Mouse (Mus musculus) heart, adult 2 months (tissue): ENCODE measurements around the gene Pxdc1. TPM values are rescaled to one million over a fixed set of nuclear protein-coding genes. Genes with fewer than 3 reads are reported as not detected.

ENCODE experiments used
- DNase-seq, 2 experiments: peaks; one replicate each; pipeline ENCODE4 v3.0.0; 2021
- H3K27ac ChIP-seq: fragments of 200-600 bp; 2 replicates; pipeline ENCODE4 v1.8.1; 2022
- H3K27me3 ChIP-seq: fragments of 200-500 bp; 2 replicates; pipeline ENCODE4 v1.6.1; 2012; ENCODE audit warnings: mild to moderate bottlenecking, low read length, inconsistent platforms, mixed read lengths; ENCODE audit not compliant: control insufficient read depth, insufficient read depth
- H3K36me3 ChIP-seq: fragments of 200-500 bp; 2 replicates; pipeline ENCODE4 v1.6.1; 2012; ENCODE audit warnings: low read length, inconsistent platforms; ENCODE audit not compliant: control insufficient read depth, insufficient read depth
- H3K4me1 ChIP-seq: fragments of 200-500 bp; 2 replicates; pipeline ENCODE4 v1.6.1; 2011; ENCODE audit warnings: low read length; ENCODE audit not compliant: control insufficient read depth, insufficient read depth
- H3K4me3 ChIP-seq: fragments of 200-600 bp; 2 replicates; pipeline ENCODE4 v1.8.1; 2022
- H3K79me2 ChIP-seq: fragments of 200-500 bp; replicated peaks from 2 replicates; pipeline ENCODE4 v1.6.1; 2012; ENCODE audit warnings: mild to moderate bottlenecking, inconsistent platforms, low read length, moderate library complexity, mixed read lengths; ENCODE audit not compliant: control insufficient read depth, insufficient read depth
- H3K9ac ChIP-seq: fragments of 200-500 bp; 2 replicates; pipeline ENCODE4 v1.6.1; 2012; ENCODE audit warnings: low read depth, mild to moderate bottlenecking, control low read depth, inconsistent platforms, low read length, mixed read lengths
- CTCF ChIP-seq: fragments of 200-600 bp; IDR thresholded peaks from 2 replicates; pipeline ENCODE4 v1.8.1; 2022; ENCODE audit warnings: antibody characterized with exemption, mild to moderate bottlenecking, moderate library complexity
- EP300 ChIP-seq: fragments of 200-500 bp; IDR thresholded peaks from 2 replicates; pipeline ENCODE4 v1.6.1; 2011; ENCODE audit warnings: low read depth, low read length, control low read depth; ENCODE audit not compliant: insufficient read depth
- POLR2A ChIP-seq: fragments of 200-500 bp; IDR thresholded peaks from 2 replicates; pipeline ENCODE4 v1.6.1; 2011; ENCODE audit warnings: mild to moderate bottlenecking, low read depth, low read length, control low read depth; ENCODE audit not compliant: insufficient read depth
- WGBS: fragments of 180-500 bp; shearing (Covaris S2); methylation state at CpG from one replicate; pipeline ENCODE4 v1.1.7; 2018; 5-methylcytosine and 5-hydroxymethylcytosine counted together
- intact Hi-C: fragments of 180-260 bp; cut with DNase I; formaldehyde crosslinking; loops from one replicate; pipeline ENCODE4 v1.15.1; 2025
- polyA plus RNA-seq: library from polyadenylated mRNA; depleted of rRNA; stranded (reverse); fragments of >200 nt; gene quantifications from 2 replicates; pipeline ENCODE4 v1.2.3, GENCODE M21; 2012
- total RNA-seq, 2 experiments: library from RNA; stranded (reverse); gene quantifications; 2 replicates each; pipeline ENCODE4 v1.2.3; 2021

Pxdc1 gene
- total and polyA plus RNA-seq, 3 experiments = 12.8 to 15.4 (median 12.9) TPM

DNA sequence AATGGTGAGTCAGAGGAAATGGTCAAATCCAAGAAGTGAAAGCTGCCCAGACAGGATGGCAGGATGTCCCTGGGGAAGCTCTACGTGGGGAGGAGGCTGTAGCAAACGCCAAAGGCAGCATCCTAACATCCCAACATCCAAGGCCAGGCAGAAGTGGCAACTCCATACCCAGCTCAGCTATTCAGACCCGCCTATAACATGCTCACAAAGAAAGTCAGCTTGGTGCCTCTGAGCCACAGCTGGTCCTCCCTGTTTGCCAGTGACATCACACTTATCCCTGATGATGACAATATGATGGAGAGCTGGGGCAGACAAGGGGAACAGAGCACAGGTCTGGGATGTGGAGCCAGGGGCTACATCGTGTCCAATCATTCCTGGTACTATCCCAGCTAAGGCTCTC is 5.5 kb downstream of the Pxdc1 start:
- intact Hi-C loops = no loop called here

DNA sequence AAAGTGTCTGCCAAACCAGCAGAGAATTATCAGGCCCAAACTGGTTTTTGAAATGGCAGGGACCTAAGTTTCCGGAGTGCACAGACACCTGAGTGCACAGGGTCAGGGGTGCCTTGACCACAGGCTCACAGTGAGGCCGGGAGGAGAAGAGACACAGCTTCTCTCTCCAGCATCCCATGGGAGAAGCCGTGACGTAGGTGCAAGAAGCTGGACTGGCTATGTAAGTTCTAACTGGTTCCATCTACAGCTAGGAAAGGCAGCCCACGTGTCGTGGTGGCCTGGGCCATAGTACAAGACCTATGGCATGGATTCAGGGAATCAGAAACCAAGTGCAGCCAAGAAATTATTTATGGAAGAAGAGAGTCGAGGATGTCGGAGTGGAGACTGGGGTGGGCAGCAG is 6.1 kb downstream of the Pxdc1 start:
- DNase-seq = peak in 1 of 2 experiments; percentile 26
- no peaks in the 10 kb centered on the region for H3K27me3 ChIP-seq
- H3K4me1 ChIP-seq = peaks cover 28% of the 10 kb centered on the region
- intact Hi-C loops = no loop called here
- 36% methylated on average over 8 of the region's 8 CpGs for WGBS
- H3K79me2 ChIP-seq = no peaks in the 10 kb centered on the region; the same call in 1 of the 2 replicates
- TF ChIP-seq CTCF (no peak), EP300 (no peak), POLR2A (no peak)
- peaks cover 5% of the 10 kb centered on the region; the same call in 1 of the 2 replicates for H3K36me3 ChIP-seq
- no peak overlapping the region for H3K9ac ChIP-seq
- peak overlapping the region; percentile 23; the same call in 1 of the 2 replicates for H3K27ac ChIP-seq
- H3K4me3 ChIP-seq = no peak overlapping the region

More for the DNA sequence above, 5.5 kb downstream of the Pxdc1 start:
- no peak for TF ChIP-seq CTCF
- TF ChIP-seq POLR2A = no peak
- 0 out of 2 replicates have a peak, but pooled peaks have one; percentile 10 for TF ChIP-seq EP300
- Histone ChIP-seq H3K27ac (no peak overlapping the region), H3K4me1 (peaks cover 28% of the 10 kb centered on the region), H3K36me3 (peaks cover 5% of the 10 kb centered on the region; the same call in 1 of the 2 replicates), H3K9ac (no peak overlapping the region), H3K27me3 (no peaks in the 10 kb centered on the region), H3K4me3 (no peak overlapping the region), H3K79me2 (no peaks in the 10 kb centered on the region)
- no peak for DNase-seq
- WGBS = 28% methylated on average over 4 of the region's 4 CpGs

DNA sequence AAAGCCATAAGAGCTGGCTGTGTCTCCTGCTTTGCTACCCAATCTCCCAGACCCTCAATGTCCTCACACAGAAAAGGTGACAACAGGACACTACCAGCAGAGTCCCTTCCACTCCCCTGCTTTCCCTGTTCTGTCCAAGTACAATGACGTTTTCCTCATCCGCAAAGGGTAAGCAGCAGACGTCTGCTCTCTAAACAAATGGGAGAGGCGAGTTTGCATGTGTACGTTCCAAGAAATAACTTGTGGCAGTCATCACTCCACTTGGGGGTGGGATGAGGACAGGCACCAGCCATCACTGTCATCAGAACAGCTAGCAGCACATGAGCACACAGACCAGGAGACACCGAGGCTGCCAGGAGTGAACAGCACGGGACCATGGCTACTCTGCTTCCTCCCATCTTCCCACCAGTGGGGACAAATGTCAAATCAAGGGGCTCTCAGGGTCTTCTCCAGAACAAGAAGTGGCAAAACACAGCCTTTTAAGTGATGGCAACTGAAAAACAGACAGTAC is 7.0 kb downstream of the Pxdc1 start:
- Histone ChIP-seq H3K4me3 (no peak overlapping the region), H3K27me3 (no peaks in the 10 kb centered on the region), H3K27ac (no peak overlapping the region), H3K79me2 (no peaks in the 10 kb centered on the region; the same call in 1 of the 2 replicates), H3K36me3 (peaks cover 5% of the 10 kb centered on the region; the same call in 1 of the 2 replicates), H3K9ac (no peak overlapping the region), H3K4me1 (peaks cover 28% of the 10 kb centered on the region)
- no peak for DNase-seq
- intact Hi-C loops = no loop called here
- TF ChIP-seq POLR2A = no peak
- no peak for TF ChIP-seq EP300
- no peak for TF ChIP-seq CTCF
- 41% methylated on average over 7 of the region's 7 CpGs for WGBS

DNA sequence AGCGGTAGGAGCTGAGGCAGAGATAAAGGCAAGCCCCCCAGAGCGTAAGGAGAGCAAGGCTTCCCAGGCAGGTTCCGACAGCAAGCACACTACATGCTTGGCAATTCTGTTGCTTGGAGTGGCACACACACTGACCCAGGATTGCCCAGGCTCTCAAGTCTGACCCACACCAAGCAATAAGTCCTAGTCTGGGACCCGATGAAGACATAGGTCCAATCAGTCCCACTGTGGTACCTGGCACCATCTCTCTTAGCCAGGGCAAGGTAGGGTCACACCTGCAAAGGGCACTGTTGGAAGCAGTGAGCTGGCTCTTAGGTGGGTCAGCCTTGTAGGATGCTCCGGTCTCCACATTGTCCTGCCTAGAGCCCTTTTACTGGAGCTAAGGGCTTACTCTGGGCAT is 7.8 kb downstream of the Pxdc1 start:
- intact Hi-C loops = no loop called here
- Histone ChIP-seq H3K4me3 (no peak overlapping the region), H3K27ac (no peak overlapping the region), H3K4me1 (peaks cover 28% of the 10 kb centered on the region), H3K36me3 (peaks cover 5% of the 10 kb centered on the region; the same call in 1 of the 2 replicates), H3K9ac (no peak overlapping the region), H3K27me3 (no peaks in the 10 kb centered on the region), H3K79me2 (no peaks in the 10 kb centered on the region; the same call in 1 of the 2 replicates)
- no peak for TF ChIP-seq EP300
- TF ChIP-seq CTCF = no peak
- TF ChIP-seq POLR2A = no peak
- no peak for DNase-seq
- WGBS = 94% methylated on average over 5 of the region's 5 CpGs

DNA sequence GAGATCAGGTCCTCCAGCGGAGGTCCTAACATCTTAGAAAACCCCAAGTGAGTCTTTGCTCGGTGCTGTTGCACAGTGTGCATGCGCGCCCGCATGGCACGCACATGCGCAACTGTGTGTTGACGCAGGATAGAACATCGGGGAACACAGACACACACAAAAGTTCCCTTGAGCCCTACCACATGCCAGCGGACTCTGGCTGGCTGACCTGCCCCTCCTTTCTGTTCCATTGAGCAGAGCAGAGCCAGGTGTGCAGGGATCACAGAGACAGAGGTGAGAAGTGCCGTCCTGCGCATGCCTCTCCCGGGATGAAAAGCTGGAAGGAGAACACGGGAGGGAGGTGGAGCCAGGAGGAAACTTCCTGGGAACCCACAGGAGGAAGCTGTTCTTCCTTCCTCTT is 8.9 kb downstream of the Pxdc1 start:
- intact Hi-C loops = no loop called here

DNA sequence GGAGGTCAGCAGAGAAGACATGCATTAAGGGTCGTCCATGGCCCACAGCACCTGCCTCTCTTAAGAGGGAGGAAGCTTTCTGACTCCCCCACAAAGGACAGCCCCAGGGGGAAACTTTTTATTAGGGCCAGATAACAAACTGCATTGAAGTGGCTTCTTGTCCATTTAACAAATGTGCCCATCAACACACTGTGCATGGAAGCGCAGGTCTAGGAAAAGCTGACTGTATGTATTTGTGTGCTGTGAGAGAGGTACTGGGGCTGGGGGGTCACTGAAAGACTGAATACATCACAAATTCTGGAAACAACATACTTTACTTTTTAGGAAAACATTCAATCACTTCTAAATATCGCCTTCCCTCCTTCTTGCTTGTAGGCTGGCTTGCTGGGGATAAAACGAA is 9.4 kb downstream of the Pxdc1 start:
- intact Hi-C loops = loop anchor here (1.0 to 2.0 kb wide), 3 partner anchors 150 to 329 kb away; no protein-coding TSS in a partner anchor
- Histone ChIP-seq H3K27ac (no peak overlapping the region), H3K4me3 (no peak overlapping the region), H3K79me2 (no peaks in the 10 kb centered on the region; the same call in 1 of the 2 replicates), H3K9ac (no peak overlapping the region), H3K36me3 (0 out of 2 replicates have a peak, but pooled peaks cover under 1% of the 10 kb centered on the region), H3K27me3 (no peaks in the 10 kb centered on the region), H3K4me1 (peaks cover 25% of the 10 kb centered on the region)
- TF ChIP-seq POLR2A (no peak), EP300 (no peak), CTCF (no peak)
- WGBS = 74% methylated on average over 4 of the region's 4 CpGs
- DNase-seq = no peak

More for the DNA sequence above, 8.9 kb downstream of the Pxdc1 start:
- H3K79me2 ChIP-seq = no peaks in the 10 kb centered on the region; the same call in 1 of the 2 replicates
- H3K9ac ChIP-seq = no peak overlapping the region
- WGBS = 71% methylated on average over 14 of the region's 14 CpGs
- TF ChIP-seq EP300 = no peak
- TF ChIP-seq POLR2A = no peak
- TF ChIP-seq CTCF = no peak
- no peak overlapping the region for H3K4me3 ChIP-seq
- no peak overlapping the region for H3K27ac ChIP-seq
- H3K4me1 ChIP-seq = peaks cover 25% of the 10 kb centered on the region
- DNase-seq = no peak
- 0 out of 2 replicates have a peak, but pooled peaks cover 1% of the 10 kb centered on the region for H3K36me3 ChIP-seq
- H3K27me3 ChIP-seq = no peaks in the 10 kb centered on the region
